Mouse (Mus musculus): ENCODE measurements around the gene Gpc1.

- TF ChIP-seq CTCF (IDR thresholded peaks at IDR 0.05; ENCODE audit: control insufficient read depth, insufficient read depth, insufficient read length) (no peak), CEBPB (IDR thresholded peaks at IDR 0.05; ENCODE audit: low read depth) (no peak), MAX (IDR thresholded peaks at IDR 0.05) (no peak), FOSL1 (IDR thresholded peaks at IDR 0.05; ENCODE audit: insufficient read depth, low read length, poor library complexity, severe bottlenecking) (no peak), USF1 (IDR thresholded peaks at IDR 0.05; ENCODE audit: low read depth) (no peak), MYOD1 (IDR thresholded peaks at IDR 0.05; ENCODE audit: control insufficient read depth, insufficient read length, low read depth) (no peak)
Observed at GRCm38 (mm10) chr1:92907632-92908360, 76.4 kb downstream of the Gpc1 start.
